Mouse (Mus musculus) heart, postnatal 10 days (tissue): Measurements from ENCODE around the gene Taf3. TPM values are rescaled to one million over a fixed set of nuclear protein-coding genes. Genes with fewer than 3 reads are reported as not detected.

Source experiments
- DNase-seq, 2 experiments: peaks; one replicate each; pipeline ENCODE4 v3.0.0; 2021
- intact Hi-C: fragments of 180-260 bp; cut with DNase I; formaldehyde crosslinking; loops from one replicate; pipeline ENCODE4 v1.15.1; 2025
- total RNA-seq, 2 experiments: library from RNA; stranded (reverse); gene quantifications; 2 replicates each; pipeline ENCODE4 v1.2.3; 2021

Taf3 gene
- total RNA-seq, 2 experiments from 2014 or later: 8.3 to 8.4 TPM

GRCm38 (mm10) chr2:9962871-9963270, 85.5 kb downstream of the Taf3 start:
- intact Hi-C loops: no loop called here
- DNase-seq: no peak

GRCm38 (mm10) chr2:9961708-9962107, 86.7 kb downstream of the Taf3 start:
- intact Hi-C loops: no loop called here

GRCm38 (mm10) chr2:9958011-9958410, 90.4 kb downstream of the Taf3 start:
- no peak for DNase-seq
- intact Hi-C loops: no loop called here

More at GRCm38 (mm10) chr2:9961708-9962107, 86.7 kb downstream of the Taf3 start:
- no peak for DNase-seq

GRCm38 (mm10) chr2:9956546-9956945, 91.8 kb downstream of the Taf3 start:
- intact Hi-C loops: no loop called here

GRCm38 (mm10) chr2:9955576-9956535, 92.5 kb downstream of the Taf3 start:
- DNase-seq: no peak
- intact Hi-C loops: no loop called here

More at GRCm38 (mm10) chr2:9956546-9956945, 91.8 kb downstream of the Taf3 start:
- no peak for DNase-seq

GRCm38 (mm10) chr2:9946739-9947138, 101.7 kb downstream of the Taf3 start:
- intact Hi-C loops: no loop called here
- DNase-seq: no peak

GRCm38 (mm10) chr2:9945611-9946010, 102.8 kb downstream of the Taf3 start:
- no peak for DNase-seq
- intact Hi-C loops: no loop called here

- intact Hi-C loops: loop anchor here (2.0 kb wide), 1 partner anchor 66 kb away; no protein-coding TSS in a partner anchor
- no peak for DNase-seq
Measured at GRCm38 (mm10) chr2:9943011-9943410, 105.4 kb downstream of the Taf3 start.

GRCm38 (mm10) chr2:9939250-9939649, 109.1 kb downstream of the Taf3 start:
- DNase-seq: no peak
- intact Hi-C loops: no loop called here

- intact Hi-C loops: no loop called here
- no peak for DNase-seq
Measured at GRCm38 (mm10) chr2:9935965-9936364, 112.4 kb downstream of the Taf3 start.

GRCm38 (mm10) chr2:9926905-9927283, 121.5 kb downstream of the Taf3 start:
- intact Hi-C loops: no loop called here
- DNase-seq: no peak

GRCm38 (mm10) chr2:9926194-9926904, 122.0 kb downstream of the Taf3 start:
- intact Hi-C loops: no loop called here
- DNase-seq: no peak

GRCm38 (mm10) chr2:9918691-9919471, 129.5 kb downstream of the Taf3 start:
- intact Hi-C loops: no loop called here
- no peak for DNase-seq

- intact Hi-C loops: no loop called here
- no peak for DNase-seq
Measured at GRCm38 (mm10) chr2:9917602-9918001, 130.8 kb downstream of the Taf3 start.

- no peak for DNase-seq
- intact Hi-C loops: no loop called here
Measured at GRCm38 (mm10) chr2:9905995-9906394, 142.4 kb downstream of the Taf3 start.

- DNase-seq: no peak
- intact Hi-C loops: no loop called here
Measured at GRCm38 (mm10) chr2:9903854-9904560, 144.4 kb downstream of the Taf3 start.

- intact Hi-C loops: no loop called here
- no peak for DNase-seq
Measured at GRCm38 (mm10) chr2:9897846-9898245, 150.6 kb downstream of the Taf3 start.

- intact Hi-C loops: no loop called here
- no peak for DNase-seq
Measured at GRCm38 (mm10) chr2:9896097-9896770, 152.2 kb downstream of the Taf3 start.

GRCm38 (mm10) chr2:9894836-9895593, 153.4 kb downstream of the Taf3 start:
- DNase-seq: no peak
- intact Hi-C loops: no loop called here
